15 mouse cellular contexts compared by ENCODE assay signal in genomic region chr4:81617191-81617590, GRCm38 (mm10).
"Had no signal": no experiment of that assay in that cellular context is flagged by ENCODE, and none has a peak within 500 bp of the region (broad histone marks: within the 10 kb centered on the region; RNA-seq: fewer than 3 reads in every experiment).

No protein-coding gene starts in this region.

- DNase-seq: layer of hippocampus, postnatal 36 days; lung, embryonic 14.5 days; lung, postnatal 10 days; lung, postnatal 4 days; retina, postnatal 1 day; right cerebral cortex, postnatal 14 days; thymus, adult 2 months; thymus, postnatal 25 days had no signal

- H3K27ac ChIP-seq: limb, embryonic 15.5 days; liver, embryonic 12.5 days; midbrain, embryonic 15.5 days; neural tube, embryonic 12.5 days; stomach, embryonic 15.5 days had no signal

- H3K4me3 ChIP-seq: limb, embryonic 15.5 days; liver, embryonic 12.5 days; midbrain, embryonic 15.5 days; neural tube, embryonic 12.5 days; stomach, embryonic 15.5 days had no signal

- H3K9me3 ChIP-seq: limb, embryonic 15.5 days; liver, embryonic 12.5 days; midbrain, embryonic 15.5 days; neural tube, embryonic 12.5 days; stomach, embryonic 15.5 days had no signal

- H3K4me2 ChIP-seq: limb, embryonic 15.5 days; liver, embryonic 12.5 days; lung, embryonic 14.5 days; midbrain, embryonic 11.5 days; midbrain, embryonic 15.5 days; neural tube, embryonic 12.5 days; stomach, embryonic 15.5 days had no signal

- ATAC-seq: inflammation-experienced regulatory T-cells, adult 6 months; liver, embryonic 12.5 days; midbrain, embryonic 15.5 days had no signal

- H3K27me3 ChIP-seq: limb, embryonic 15.5 days; liver, embryonic 12.5 days; midbrain, embryonic 15.5 days; neural tube, embryonic 12.5 days; stomach, embryonic 15.5 days had no signal

- H3K4me1 ChIP-seq: limb, embryonic 15.5 days; liver, embryonic 12.5 days; midbrain, embryonic 15.5 days; neural tube, embryonic 12.5 days; stomach, embryonic 15.5 days had no signal

- H3K9ac ChIP-seq: limb, embryonic 15.5 days; liver, embryonic 12.5 days; lung, embryonic 14.5 days; midbrain, embryonic 15.5 days; neural tube, embryonic 12.5 days; stomach, embryonic 15.5 days had no signal

- H3K36me3 ChIP-seq: limb, embryonic 15.5 days; liver, embryonic 12.5 days; midbrain, embryonic 15.5 days; neural tube, embryonic 12.5 days; stomach, embryonic 15.5 days had no signal
